Mouse (Mus musculus) adipocyte (in vitro differentiated cells): ENCODE measurements around the gene Acot7.

ENCODE experiments used
- DNase-seq: peaks from one replicate; pipeline ENCODE4 v3.0.0-alpha.2; 2016; ENCODE audit warnings: low spot score

Gene Acot7

GRCm38 (mm10) chr4:152151966-152152544 is 25.9 kb upstream of the Acot7 start, which contains the start of gene Espn:
Gene Espn (minus strand): TSS chr4:152152371.
- no peak for DNase-seq

- DNase-seq = peak; percentile 36
These were observed 24.2 kb upstream of the Acot7 start for GRCm38 (mm10) chr4:152153771-152154177.

GRCm38 (mm10) chr4:152155019-152155418 is 22.9 kb upstream of the Acot7 start:
- DNase-seq = no peak

GRCm38 (mm10) chr4:152157779-152158584 is 20.0 kb upstream of the Acot7 start:
- no peak for DNase-seq

- DNase-seq = no peak
These were observed 19.2 kb upstream of the Acot7 start, which contains the start of gene Hes2 for GRCm38 (mm10) chr4:152158585-152159284. Gene Hes2 (plus strand): TSS chr4:152158867.

- no peak for DNase-seq
These were observed 18.7 kb upstream of the Acot7 start for GRCm38 (mm10) chr4:152159285-152159678.

- no peak for DNase-seq
These were observed 17.2 kb upstream of the Acot7 start for GRCm38 (mm10) chr4:152160748-152161147.

- DNase-seq = no peak
These were observed 16.3 kb upstream of the Acot7 start for GRCm38 (mm10) chr4:152161601-152162000.

GRCm38 (mm10) chr4:152162748-152163147 is 15.2 kb upstream of the Acot7 start:
- peak; percentile 26 for DNase-seq

- no peak for DNase-seq
These were observed 12.7 kb upstream of the Acot7 start for GRCm38 (mm10) chr4:152165036-152165931.

- no peak for DNase-seq
These were observed 9.9 kb upstream of the Acot7 start for GRCm38 (mm10) chr4:152168052-152168451.

GRCm38 (mm10) chr4:152169103-152169502 is 8.8 kb upstream of the Acot7 start:
- no peak for DNase-seq

- DNase-seq = no peak
These were observed 7.6 kb upstream of the Acot7 start for GRCm38 (mm10) chr4:152170286-152170685.

- no peak for DNase-seq
These were observed 6.4 kb upstream of the Acot7 start for GRCm38 (mm10) chr4:152171543-152171942.

GRCm38 (mm10) chr4:152173041-152173440 is 4.9 kb upstream of the Acot7 start:
- DNase-seq = peak; percentile 78

GRCm38 (mm10) chr4:152173956-152174355 is 4.0 kb upstream of the Acot7 start:
- DNase-seq = no peak

GRCm38 (mm10) chr4:152176638-152177037 is 1.3 kb upstream of the Acot7 start:
- no peak for DNase-seq

GRCm38 (mm10) chr4:152177174-152177536 is 779 bp upstream of the Acot7 start:
- no peak for DNase-seq

- no peak for DNase-seq
These were observed 470 bp downstream of the Acot7 start for GRCm38 (mm10) chr4:152178344-152178864.

- no peak for DNase-seq
These were observed 1.2 kb downstream of the Acot7 start for GRCm38 (mm10) chr4:152178916-152179705.
